Mouse (Mus musculus) lung, embryonic 14.5 days (tissue): ENCODE data around the gene Gpr139. TPM values are rescaled to one million over a fixed set of nuclear protein-coding genes. Genes with fewer than 3 reads are reported as not detected.

Source experiments
- ATAC-seq: fragments of 200-750 bp; cut with Nextera tagmentation; 2 replicates; pipeline ENCODE4 v1.8.0; 2017; ENCODE audit warnings: mild to moderate bottlenecking, moderate TSS enrichment, moderate library complexity; ENCODE audit not compliant: insufficient read depth
- DNase-seq: peaks from one replicate; pipeline ENCODE4 v3.0.0-alpha.2; 2015
- H3K27ac ChIP-seq: fragments of 300-500 bp; sonication (generic); 2 replicates; pipeline ENCODE4 v1.5.1; 2014; ENCODE audit warnings: low read depth, mild to moderate bottlenecking, moderate library complexity
- H3K27me3 ChIP-seq: fragments of 300-500 bp; sonication (generic); 2 replicates; pipeline ENCODE4 v1.6.1; 2014; ENCODE audit warnings: low read length, control low read depth; ENCODE audit not compliant: insufficient read depth
- H3K36me3 ChIP-seq: fragments of 300-500 bp; sonication (generic); 2 replicates; pipeline ENCODE4 v1.6.1; 2014; ENCODE audit warnings: control low read depth; ENCODE audit not compliant: insufficient read depth
- H3K4me1 ChIP-seq: fragments of 300-500 bp; sonication (generic); 2 replicates; pipeline ENCODE4 v1.6.1; 2014; ENCODE audit warnings: antibody characterized with exemption, control low read depth; ENCODE audit not compliant: insufficient read depth
- H3K4me2 ChIP-seq: fragments of 300-500 bp; sonication (generic); 2 replicates; pipeline ENCODE4 v1.6.1; 2014; ENCODE audit warnings: mild to moderate bottlenecking
- H3K4me3 ChIP-seq: fragments of 300-500 bp; sonication (generic); 2 replicates; pipeline ENCODE4 v1.5.1; 2014; ENCODE audit warnings: low read depth, low read length
- H3K9ac ChIP-seq: fragments of 300-500 bp; sonication (generic); 2 replicates; pipeline ENCODE4 v1.6.1; 2014
- H3K9me3 ChIP-seq: fragments of 300-500 bp; sonication (generic); 2 replicates; pipeline ENCODE4 v1.6.1; 2016; ENCODE audit warnings: low read depth, low read length, control low read depth
- CTCF ChIP-seq: IDR thresholded peaks from 2 replicates; pipeline ENCODE4 v1.5.1; 2016; ENCODE audit warnings: antibody characterized with exemption, low read depth
- WGBS: fragments of 180-500 bp; shearing (Covaris S2); extraction: QIAGEN DNeasy Blood & Tissue Kit; methylation state at CpG from one replicate; pipeline ENCODE4 v1.1.7; 2014; 5-methylcytosine and 5-hydroxymethylcytosine counted together
- polyA plus RNA-seq: library from polyadenylated mRNA; unstranded; fragments of >200 nt; fragmentation: Nextera tagmentation; extraction: Ambion mirVana; gene quantifications from 2 replicates; pipeline ENCODE4 v1.2.1, GENCODE M21; 2014

Gpr139 gene
- polyA plus RNA-seq, 1 experiment from 2014 or later, result not detected

DNA sequence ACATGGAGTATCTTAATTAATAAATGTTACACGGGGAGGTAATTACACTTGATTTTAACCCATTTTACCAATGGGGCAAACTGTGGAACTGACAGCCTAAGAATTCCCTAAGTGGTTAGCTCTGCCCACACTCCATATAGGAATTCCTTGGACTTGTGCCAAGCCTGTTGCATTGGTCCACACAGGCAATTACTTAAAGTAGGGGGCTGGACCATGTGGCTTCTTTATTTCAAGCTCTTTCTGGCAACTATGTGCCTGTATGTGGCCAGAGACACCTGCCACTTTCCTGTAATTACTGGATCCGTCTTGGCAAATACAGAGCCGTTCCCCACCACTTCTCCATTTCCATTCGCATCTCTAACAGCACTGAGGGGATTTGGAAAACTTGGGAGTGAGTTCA is 3.4 kb downstream of the Gpr139 start:
- Histone ChIP-seq H3K9ac (no peak overlapping the region), H3K4me2 (no peak overlapping the region), H3K4me1 (0 out of 2 replicates have a peak, but pooled peaks cover 2% of the 10 kb centered on the region), H3K36me3 (no peaks in the 10 kb centered on the region), H3K27me3 (peaks cover 37% of the 10 kb centered on the region), H3K4me3 (no peak overlapping the region), H3K9me3 (no peaks in the 10 kb centered on the region), H3K27ac (no peak overlapping the region)
- DNase-seq, result peak; percentile 67
- WGBS, result 52% methylated on average over 4 of the region's 4 CpGs
- no peak for TF ChIP-seq CTCF
- ATAC-seq, result no peak

DNA sequence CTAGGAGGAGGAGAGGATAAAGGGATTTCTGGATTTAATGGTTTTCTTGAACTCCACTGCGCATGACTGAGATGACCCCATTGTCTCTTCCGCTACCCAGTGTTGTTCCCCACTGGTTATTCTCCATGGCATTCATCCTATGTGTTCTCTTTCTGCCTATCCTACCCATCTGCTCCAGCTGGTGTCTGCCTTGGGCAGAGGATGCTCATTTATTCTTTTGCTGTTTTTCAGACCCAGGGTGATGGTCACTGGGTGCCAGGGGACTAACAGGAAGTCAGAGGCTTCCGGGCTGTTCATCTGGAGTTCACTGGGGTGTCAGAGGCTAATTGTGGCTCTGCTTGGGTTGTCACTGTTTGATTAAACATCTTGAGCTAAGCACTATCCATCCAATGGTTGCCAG is 24.4 kb downstream of the Gpr139 start:
- no peak for TF ChIP-seq CTCF
- ATAC-seq (no peak), DNase-seq (no peak)

GRCm38 (mm10) chr7:119111771-119112170 is 72.6 kb downstream of the Gpr139 start:
- no peak for TF ChIP-seq CTCF
- H3K9me3 ChIP-seq, result no peaks in the 10 kb centered on the region
- WGBS, result 63% methylated on average over 8 of the region's 8 CpGs
- H3K4me3 ChIP-seq, result no peak overlapping the region
- no peak overlapping the region for H3K4me2 ChIP-seq
- no peaks in the 10 kb centered on the region for H3K4me1 ChIP-seq
- H3K27ac ChIP-seq, result no peak overlapping the region
- no peaks in the 10 kb centered on the region for H3K36me3 ChIP-seq
- H3K27me3 ChIP-seq, result no peaks in the 10 kb centered on the region
- H3K9ac ChIP-seq, result no peak overlapping the region
- no peak for ATAC-seq
- peak; percentile 84 for DNase-seq

More for the DNA sequence above, 24.4 kb downstream of the Gpr139 start:
- Histone ChIP-seq H3K4me2 (no peak overlapping the region), H3K27ac (no peak overlapping the region), H3K36me3 (no peaks in the 10 kb centered on the region), H3K27me3 (no peaks in the 10 kb centered on the region), H3K4me3 (no peak overlapping the region), H3K9ac (no peak overlapping the region), H3K4me1 (no peaks in the 10 kb centered on the region), H3K9me3 (no peaks in the 10 kb centered on the region)
- WGBS, result 85% methylated on average over 3 of the region's 3 CpGs

DNA sequence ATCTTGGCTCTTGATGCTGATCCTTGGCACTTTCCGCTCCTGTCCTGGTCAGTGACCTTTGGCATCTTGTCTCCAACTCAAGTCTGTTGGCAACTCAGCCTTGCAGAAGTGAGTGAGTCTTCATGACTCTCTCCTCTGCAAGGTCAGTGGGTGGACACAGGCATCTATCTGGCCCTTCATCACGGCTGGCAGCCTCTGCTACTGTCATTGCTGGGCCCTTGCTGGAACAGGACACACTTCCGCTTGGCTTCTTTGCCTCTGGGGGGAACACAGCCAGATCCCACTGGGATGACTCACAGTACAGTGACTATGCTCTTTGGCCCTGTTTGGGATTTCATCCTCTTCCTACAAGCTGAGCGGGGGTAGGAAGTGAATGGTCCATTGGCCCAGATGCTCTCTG is 78.5 kb downstream of the Gpr139 start:
- 75% methylated on average over 4 of the region's 4 CpGs for whole genome bisulfite sequencing
- H3K9ac ChIP-seq, result no peak overlapping the region
- no peaks in the 10 kb centered on the region for H3K4me1 ChIP-seq
- DNase-seq, result no peak
- ATAC-seq, result no peak
- no peaks in the 10 kb centered on the region for H3K36me3 ChIP-seq
- no peak for TF ChIP-seq CTCF
- H3K27me3 ChIP-seq, result no peaks in the 10 kb centered on the region
- H3K4me2 ChIP-seq, result no peak overlapping the region
- H3K4me3 ChIP-seq, result no peak overlapping the region
- no peaks in the 10 kb centered on the region for H3K9me3 ChIP-seq
- H3K27ac ChIP-seq, result no peak overlapping the region

GRCm38 (mm10) chr7:119096583-119096982 is 87.8 kb downstream of the Gpr139 start:
- H3K27me3 ChIP-seq, result no peaks in the 10 kb centered on the region
- no peaks in the 10 kb centered on the region for H3K9me3 ChIP-seq
- no peak overlapping the region for H3K4me3 ChIP-seq
- H3K36me3 ChIP-seq, result no peaks in the 10 kb centered on the region
- H3K27ac ChIP-seq, result no peak overlapping the region
- DNase-seq, result peak; percentile 51
- no peak for ATAC-seq
- no peak for TF ChIP-seq CTCF
- WGBS, result 64% methylated on average over 3 of the region's 3 CpGs
- no peak overlapping the region for H3K4me2 ChIP-seq
- no peak overlapping the region for H3K9ac ChIP-seq
- no peaks in the 10 kb centered on the region for H3K4me1 ChIP-seq

Other genes starting within 250 kb of the Gpr139 start
- gene Gprc5b, start 189.4 kb downstream of the Gpr139 start, polyA plus RNA-seq, result 7.6 and 10.9 TPM in 2 replicates